Mouse (Mus musculus): Measurements from ENCODE around the gene Gpc1.

Gene Gpc1

DNA sequence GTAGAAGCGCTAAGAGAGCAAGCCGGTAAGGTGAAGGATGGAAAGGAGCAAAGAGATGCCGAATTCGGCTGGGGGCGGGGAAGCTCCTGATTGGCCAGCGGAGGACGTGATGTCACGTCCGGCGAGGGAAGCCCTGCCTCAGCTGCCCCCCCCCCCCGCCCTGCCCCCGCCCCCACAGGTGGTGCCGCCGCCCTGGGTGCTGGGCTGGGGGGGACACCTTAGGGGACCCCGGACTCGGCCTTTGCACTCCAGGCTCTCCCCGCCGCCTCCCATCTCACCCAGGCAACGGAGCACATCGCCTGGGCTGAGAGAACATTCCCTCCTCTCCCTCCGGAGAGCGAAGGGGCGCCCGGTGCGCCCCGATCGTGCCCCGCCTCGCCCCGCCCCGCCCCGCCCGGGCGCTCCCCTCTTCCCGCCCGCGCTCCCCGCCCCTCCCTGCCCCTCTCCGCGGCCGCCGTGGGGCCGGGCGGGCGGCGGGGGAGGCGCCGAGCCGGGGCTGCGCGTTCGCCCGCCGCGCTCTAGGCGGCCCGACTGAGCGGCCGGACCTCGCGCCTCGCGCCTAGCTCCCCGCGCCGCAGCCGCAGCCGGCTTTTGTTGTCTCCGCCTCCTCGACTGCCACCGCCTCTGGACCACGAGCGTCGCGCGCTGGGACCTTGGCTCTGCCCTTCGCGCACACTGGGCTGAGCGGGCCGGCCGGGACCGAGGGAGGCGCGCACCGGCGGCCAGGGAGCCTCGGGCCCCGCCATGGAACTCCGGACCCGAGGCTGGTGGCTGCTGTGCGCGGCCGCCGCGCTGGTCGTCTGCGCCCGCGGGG is at the start of gene Gpc1:
TSS of gene Gpc1 (plus strand) at position 458 of the 814 bp plus-strand sequence.
- DNase-seq (ENCODE audit: low spot score) = peak; percentile 85

DNA sequence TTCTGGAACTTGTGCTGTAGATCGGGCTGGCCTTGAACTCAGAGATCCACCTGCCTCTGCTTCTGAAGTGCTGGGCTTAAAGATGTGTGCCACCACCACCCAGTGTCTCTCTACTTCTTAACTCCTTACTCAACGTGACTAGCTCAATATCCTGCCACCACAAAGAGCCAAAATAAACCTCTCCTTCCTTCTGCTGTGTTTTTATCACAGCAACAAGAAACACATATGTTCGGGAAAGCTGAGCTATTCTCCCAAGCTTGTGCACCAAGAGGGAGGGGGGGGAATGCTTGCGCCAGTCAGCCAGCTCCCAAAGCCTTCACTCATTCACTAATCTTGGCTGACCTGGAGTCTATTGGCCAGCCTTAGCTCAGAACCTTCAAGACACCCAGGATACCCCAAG is 49.6 kb upstream of the Gpc1 start:
- DNase-seq (ENCODE audit: low spot score) = no peak

DNA sequence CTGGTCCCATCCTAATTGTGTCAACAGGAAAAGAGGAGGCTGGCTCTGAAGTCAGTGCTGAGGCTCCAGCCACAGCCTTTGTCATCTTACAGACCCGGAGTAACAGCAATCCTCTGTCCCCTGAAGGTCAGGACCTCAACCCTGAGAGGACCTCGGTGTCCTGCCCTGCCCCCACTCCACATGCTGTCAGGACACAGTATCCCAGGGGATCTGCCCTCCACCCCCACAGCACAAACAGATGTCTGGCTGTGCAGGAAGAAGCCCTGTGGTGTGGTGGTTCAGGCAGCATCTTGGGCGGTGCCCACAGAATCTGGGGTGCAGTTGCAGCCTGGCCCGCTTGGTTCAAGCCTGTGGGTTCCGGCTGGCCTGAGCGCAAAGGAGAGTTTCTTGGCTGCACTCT is 48.9 kb upstream of the Gpc1 start:
- peak; percentile 48 for DNase-seq (ENCODE audit: low spot score)

DNA sequence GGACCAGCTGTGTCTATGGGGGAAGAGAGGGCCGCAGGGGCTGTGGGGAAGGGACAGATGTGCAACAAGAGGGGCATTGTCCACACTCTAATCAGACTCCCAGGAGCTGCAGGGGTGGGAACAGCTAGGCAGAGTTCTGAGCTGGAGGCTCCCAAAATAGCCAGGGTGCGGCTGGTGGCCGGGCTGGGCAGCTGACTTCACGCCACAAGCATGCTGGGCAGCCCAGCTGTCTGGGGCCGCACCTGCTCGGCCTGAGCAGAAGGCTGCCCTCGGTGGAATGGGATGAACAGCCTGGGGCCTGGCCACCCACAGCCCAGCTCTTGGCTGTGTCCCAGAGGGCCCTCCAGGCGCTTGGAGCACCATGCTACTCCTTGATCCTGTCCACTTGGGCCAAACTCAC is 44.2 kb upstream of the Gpc1 start:
- peak; percentile 47 for DNase-seq (ENCODE audit: low spot score)

DNA sequence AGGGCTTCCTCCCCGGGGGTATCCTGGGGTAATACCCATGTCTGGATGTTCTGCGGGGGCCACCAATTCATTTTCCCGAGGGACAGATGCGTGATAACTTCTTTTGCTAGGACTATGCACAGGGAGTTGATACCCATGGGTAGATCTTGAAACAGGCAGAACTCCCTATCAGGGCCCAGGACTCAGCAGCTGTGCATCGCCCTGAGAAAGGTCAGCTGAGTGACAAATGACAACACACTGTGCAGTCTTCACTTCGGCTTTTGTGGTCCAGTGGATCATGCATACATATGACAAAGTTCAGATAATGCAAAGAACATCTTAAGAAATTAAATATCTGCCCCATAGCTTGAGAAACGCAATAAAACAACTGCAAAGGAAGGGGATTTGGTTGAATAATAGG is 43.4 kb upstream of the Gpc1 start:
- DNase-seq (ENCODE audit: low spot score) = no peak

DNA sequence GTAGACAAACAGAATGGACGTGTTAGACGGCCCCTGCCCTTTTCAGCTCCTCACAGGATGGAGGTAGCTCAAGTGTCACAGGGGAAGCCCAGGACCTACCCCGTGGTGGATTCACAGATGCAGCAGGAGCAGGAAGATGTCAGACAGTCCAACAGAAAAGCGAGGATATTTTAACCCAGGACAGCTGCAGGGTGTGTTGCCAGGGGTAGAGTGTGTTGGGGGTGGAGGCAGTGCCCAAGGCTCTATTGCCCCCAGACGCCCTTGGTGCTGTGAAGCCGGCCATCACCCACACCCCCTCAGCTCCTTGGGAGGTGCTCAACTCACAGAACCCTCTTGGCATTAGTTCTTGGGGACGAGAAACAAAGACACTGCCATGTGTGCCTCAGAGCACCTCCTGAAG is 40.8 kb upstream of the Gpc1 start:
- DNase-seq (ENCODE audit: low spot score) = peak; percentile 30

DNA sequence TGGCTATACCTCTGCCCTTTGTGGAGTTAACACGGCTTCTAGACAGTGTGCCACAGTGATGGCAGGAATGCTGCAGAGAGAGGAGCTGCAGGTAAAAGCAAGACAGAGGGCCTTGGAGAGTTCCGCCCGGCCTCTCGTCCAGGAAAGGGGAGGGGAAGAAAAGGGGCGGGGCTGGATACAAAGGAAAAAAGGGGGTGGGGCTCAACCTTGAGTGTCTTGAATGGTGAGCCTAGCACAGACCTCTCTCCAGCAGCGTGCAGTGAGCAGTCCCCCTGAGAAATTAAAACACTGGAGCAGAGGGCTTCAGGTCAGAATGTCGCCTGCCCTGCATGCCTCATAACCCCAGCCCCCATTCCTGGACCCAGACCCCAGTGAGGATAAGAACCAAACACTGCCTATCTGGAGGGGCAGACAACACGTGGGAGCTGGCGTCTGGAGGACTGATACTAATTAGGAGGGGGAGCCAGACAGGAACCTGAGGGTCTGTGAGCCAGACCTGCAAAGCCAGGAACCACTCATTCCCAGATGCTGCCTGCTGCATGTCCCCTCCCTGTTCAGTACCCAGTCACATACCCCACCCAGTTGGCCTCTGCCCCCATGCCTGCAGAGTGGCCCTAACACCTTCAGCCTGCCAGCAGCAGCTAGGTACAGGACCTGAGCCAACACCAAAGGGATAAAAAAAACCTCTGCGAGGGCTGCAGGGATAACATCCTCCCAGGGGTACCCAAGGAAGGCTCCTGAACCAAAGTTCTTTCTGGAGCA is 40.2 kb upstream of the Gpc1 start:
- DNase-seq (ENCODE audit: low spot score) = peak; percentile 54

DNA sequence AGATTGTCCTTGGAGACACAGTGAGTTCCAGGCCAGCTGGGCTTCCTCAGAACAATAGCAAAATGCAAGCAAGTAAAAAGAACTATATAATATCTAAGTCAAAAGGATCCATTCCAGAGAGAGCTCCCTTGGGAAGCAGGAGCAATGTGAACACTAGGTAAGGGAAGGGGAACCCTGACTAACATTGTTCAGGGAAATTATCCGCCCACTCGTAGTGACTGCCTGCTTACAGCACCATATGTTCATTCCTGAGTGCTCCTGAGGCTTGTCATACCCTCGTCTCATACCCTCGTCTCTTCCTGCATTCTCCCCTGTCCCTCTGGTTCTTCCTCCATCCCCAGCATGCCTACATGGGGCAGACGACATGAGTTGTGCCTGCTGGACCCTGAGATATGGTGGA is 37.7 kb upstream of the Gpc1 start:
- DNase-seq (ENCODE audit: low spot score) = no peak

DNA sequence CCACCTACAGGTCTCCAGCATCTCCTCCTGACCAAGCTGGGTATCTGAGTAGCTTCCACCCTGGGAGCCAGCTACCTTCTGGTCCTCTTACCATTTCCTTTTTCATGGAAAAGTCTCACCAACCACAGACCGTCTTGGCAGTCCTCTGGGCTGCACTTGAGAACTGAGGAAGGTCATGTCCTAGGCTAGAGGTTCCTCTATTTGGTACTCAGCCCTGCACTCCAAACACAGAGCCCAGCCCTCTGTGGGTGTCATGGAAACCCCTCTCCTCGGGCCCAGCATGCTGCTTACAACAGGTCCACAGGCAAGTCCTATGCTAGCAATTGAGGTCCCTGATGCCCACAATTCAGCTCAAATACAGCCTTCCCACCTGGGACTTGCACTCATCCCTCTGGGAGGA is 33.0 kb upstream of the Gpc1 start:
- DNase-seq (ENCODE audit: low spot score) = no peak

DNA sequence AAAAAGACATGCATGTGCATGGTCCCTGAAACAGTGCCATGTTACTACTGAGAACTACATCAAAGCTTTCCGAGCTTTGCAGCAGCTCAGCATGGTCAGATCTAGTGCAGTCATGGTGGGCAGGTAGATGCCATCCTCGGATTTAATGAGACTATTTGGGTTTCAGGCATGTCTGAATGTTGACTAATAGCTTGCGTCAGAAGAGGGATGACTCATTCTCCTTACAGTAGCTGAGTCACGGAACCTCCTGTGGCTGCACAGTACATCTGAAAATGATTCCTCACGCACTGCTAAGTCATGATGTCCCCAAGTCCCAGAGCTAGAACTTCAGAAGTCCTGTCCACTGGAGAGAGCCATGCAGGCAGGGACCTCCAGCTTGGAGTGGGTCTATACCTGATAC is 31.8 kb upstream of the Gpc1 start:
- DNase-seq (ENCODE audit: low spot score) = no peak

DNA sequence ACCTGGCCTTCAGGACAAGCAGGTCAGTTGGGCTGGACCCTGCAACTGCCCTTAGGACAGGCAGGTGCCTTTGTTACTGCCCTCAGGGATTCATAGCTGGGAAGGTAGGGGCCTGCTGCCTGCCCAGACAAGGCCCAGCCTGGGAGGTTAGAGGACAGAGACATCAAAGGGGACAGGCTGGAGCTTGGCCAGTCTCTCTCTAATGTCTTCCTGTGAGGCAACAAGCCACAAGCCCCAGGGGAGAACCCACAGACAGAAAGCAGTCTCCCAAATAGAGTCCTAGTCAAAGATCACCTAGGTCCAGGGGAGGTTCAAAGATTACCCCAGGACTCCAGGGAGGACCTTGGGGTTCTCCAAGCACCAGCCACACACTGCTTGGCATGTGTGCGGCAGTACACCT is 29.1 kb upstream of the Gpc1 start:
- no peak for DNase-seq (ENCODE audit: low spot score)

DNA sequence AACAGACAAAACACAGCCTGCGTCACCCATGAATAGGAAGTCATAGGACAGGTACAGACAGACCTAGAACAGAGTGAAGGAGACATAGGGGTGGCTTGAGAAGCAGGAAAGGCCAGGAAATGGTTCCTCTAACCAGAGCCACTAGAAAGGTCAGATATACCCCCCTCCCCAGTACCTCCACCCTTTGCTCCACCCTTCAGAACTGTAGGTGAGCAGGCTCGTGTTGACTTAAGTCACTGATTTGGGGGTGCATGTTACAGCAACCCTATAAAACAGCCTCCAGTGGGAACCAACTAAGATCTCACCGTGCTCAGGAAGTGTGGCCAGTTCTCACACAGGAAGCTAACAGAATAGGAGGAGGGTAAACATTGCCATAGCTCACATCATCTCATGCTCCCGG is 28.1 kb upstream of the Gpc1 start:
- no peak for DNase-seq (ENCODE audit: low spot score)

DNA sequence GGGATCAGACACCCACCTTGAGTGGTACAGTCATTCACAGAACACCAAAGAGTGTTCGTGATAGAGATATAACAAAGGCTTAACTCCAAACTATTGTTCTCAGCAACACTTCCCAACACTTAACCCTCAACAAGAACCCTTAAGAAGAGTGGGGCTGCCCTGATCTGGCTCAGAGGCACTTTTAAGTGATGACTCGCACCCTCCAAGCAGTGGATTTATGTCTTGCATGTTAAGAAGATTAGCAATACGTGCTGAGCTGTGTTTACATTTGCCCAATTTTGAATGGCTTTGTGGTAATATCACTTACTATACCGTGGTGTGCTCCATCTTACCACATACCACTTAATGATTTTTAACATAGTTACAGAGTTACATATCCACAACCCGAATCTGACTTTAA is 26.3 kb upstream of the Gpc1 start:
- no peak for DNase-seq (ENCODE audit: low spot score)

DNA sequence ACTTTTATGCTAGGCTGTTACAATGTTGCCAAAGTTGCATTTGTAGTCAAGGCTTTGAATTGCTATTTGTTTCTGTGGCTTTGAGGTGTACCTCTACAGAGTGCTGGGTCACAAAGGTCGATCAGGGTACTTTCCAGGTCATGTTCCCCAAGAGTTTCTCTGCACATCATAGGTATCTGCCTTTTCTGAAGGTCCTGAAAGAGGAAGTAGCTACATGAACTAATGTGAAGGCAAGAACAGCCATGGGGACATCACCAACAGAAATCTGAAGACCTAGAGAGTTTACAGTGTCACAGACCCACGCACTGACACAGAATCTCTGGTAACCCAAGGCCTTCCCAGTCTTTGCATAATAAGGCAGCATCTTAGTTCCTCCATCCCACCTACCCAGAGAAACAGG is 25.6 kb upstream of the Gpc1 start:
- DNase-seq (ENCODE audit: low spot score) = no peak

DNA sequence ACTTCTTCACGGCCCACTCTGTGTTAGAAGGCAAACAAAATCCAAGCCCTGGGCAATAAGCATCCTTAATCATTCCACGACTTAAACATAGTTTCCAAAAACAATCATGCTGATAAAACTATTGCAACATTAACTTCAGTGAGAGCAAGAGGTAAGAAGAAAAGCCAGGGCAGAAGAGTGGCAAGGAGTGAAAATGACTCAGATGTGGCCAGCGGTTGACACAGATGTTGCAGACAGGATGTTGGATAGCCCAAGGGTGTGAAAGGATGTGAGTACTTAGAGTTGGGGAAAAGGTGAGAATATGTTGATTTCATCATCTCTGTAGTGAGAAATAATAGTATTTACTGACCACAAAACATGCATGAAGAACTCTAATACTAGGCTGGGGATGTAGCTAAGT is 24.7 kb upstream of the Gpc1 start:
- DNase-seq (ENCODE audit: low spot score) = no peak

DNA sequence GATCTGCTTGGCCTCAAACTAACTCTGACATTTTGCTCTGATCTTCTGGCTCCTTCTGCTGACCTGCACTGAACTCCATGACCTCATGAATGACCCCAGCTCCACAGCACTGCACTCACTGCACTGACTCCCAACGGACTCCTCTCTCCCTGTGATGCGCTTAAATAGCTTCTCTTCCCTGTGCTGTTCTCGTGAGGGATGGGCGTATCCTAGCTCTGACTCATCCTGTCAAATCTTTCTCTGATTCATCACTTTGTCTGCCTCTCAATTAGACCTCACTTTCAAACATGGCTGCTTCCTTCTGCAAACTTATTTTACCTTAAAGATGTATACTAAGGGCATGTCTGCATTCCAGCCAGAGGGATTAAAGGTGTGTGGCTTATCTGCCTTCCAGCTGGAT is 21.8 kb upstream of the Gpc1 start:
- DNase-seq (ENCODE audit: low spot score) = no peak

DNA sequence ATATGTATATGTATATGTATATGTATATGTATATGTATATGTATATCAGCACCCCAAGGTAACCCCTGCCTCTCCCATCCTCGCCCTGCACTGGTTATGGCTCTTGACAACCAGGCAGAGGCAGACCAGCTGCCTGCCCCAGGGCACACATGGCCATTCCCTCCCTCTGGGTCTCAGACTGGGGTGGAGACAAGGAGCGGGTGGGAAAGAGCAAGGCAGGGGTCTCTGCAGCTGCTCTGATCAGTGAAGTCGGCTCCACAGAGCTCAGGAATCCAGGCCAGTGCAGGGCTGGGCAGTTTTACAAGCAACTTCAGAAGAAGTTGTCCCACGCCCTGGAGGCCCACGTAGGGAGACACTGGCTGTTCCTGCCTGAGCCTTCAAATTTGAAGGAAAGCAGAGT is 17.1 kb upstream of the Gpc1 start:
- no peak for DNase-seq (ENCODE audit: low spot score)

DNA sequence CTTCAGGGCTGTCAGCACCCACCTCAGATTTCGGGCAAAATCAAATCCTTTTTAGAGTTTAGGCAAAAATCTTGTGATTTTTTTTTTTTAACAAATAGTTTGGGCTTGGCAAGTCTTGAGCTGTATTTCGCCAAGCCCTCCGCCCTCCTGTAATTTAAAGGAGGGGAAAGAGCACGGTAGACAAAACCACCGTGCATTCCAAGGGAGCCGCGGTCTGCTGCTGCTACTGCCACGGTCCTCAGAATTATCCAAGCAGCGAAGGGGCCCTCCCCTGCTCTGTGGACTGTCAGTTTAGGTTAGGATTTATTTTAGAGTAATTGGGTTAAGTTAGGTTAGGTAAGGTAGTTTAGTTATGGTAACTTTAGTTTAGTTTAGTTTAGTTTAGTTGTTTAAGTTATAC is 16.3 kb upstream of the Gpc1 start:
- DNase-seq (ENCODE audit: low spot score) = no peak

DNA sequence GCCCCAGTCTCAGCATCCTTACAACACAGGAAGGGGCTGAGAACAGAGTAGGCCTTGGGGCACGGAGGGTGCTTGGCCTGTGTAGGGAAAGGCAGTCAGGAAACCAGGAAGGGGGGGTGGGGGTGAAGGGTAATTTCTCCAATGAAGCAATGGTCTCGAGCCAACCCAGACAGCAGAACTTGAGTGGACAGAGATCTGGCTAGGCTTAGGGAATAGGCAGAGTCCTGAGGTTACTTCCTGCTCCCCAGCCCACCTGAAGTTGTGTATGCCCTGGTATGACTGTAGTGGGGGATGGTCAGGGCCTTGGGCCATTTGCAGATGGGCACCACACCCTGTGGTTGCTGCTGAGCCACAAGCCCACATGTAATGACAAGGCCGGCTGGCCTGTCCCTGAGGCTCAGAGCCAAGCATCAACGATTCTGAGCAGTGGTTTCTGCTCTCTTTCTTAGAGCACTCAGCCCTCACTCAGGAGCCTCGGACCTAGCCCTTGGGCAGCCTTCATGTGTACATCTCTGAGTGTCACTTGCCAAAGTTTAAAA is 15.6 kb upstream of the Gpc1 start:
- no peak for DNase-seq (ENCODE audit: low spot score)

DNA sequence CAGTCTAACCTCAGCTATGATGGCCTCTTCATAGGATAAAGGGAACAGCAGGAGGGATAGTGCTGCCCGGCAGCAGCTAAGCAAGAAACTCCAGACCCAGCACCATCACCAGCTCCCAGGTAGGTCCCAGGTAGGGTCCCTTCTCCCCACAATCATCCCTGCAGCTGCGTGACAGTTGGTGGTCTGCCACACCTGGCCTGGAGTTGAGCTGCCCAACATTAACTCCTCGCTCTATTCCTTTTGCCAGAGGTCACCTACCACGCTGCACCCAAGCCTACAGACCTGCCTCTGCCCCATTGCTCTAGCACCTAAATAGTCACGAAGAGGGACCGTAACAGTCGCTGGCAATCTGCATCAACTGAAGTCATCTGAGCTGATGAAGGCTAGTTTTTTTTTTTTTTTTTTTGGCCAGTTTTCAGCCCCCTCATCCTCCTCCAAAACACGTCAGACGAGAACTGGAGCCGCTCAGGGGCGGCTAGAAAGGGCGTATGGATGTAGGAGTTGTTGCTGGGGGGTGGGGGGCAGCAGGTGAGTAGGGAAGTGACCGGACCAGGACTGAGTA is 738 bp upstream of the Gpc1 start:
- DNase-seq (ENCODE audit: low spot score) = peak; percentile 40

DNA sequence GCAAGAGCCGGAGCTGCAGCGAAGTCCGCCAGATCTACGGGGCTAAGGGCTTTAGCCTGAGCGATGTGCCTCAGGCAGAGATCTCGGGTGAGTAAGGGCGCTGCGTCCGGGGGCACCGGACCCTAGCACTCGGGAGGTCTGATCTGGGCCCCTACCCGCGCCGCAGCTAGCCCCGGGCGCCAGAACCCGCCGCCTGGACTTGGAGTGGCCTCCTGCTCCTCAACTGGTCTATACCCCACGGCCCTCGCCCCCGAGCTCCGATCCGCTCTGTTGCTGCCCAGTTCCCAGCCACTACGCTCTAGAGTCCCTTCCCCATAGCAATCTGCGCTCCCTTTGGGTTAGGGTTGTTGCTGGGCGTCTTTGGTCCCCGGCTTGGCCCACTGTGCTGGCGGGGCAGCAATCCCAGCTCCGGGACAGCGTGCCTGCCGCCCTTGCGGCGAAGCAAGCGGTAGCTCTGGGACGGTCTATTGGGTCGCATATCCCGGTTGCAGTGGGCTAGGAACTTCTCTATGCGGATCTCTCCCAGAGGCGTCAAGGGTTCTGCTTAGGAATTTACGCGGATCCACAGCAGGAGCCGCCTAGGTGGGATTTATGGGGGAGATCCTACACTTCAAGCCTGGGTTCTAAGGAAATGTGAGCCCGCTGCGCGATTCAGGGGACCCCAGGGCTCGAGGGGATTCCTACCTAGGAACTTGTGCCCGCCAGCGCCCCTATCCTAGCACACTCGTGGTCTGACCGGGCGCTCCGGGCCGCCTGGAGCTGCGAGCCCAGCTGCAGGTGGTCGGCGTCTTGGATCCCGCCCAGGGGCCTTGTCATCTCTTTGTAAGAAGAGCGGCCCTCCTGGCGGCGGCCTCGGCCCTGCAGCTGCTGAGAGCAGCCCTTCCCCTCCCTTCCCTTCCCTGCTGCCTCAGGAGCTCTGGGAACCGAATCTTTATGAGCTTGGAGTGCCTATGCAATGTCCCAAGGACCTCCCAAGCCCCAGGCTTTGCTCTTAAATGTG is 866 bp downstream of the Gpc1 start:
- peak; percentile 81 for DNase-seq (ENCODE audit: low spot score)

All from testis, postnatal 10 days (tissue).